41 mouse cellular contexts compared by ENCODE assay signal in the genomic region with DNA sequence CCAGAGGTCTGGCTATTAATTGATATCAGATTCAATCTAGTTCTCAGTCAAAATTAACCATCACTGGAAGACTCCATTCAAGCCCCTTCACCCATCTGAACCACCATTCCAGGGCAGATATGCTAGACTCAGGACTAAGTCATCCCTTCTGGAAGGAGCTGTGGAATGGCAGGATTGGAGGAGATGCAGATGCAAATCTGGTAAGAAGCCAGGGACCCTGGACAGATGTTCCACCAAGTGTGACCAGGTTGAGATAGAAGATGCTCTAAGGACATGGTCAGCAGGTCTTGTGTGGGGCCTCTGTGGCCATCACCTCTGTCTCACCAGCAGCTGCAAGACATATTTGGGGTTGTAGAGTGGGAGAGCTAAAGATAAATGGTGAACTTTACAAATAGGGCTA. TPM values are rescaled to one million over a fixed set of nuclear protein-coding genes. Genes with fewer than 3 reads are reported as not detected.
"Had no signal": no experiment of that assay in that cellular context is flagged by ENCODE, and none has a peak within 500 bp of the region (broad histone marks: within the 10 kb centered on the region; RNA-seq: fewer than 3 reads in every experiment).

No protein-coding gene starts in this region.

- H3K9me3 ChIP-seq: limb, embryonic 10.5 days; limb, embryonic 12.5 days; limb, embryonic 13.5 days; limb, embryonic 15.5 days; liver, embryonic 12.5 days; liver, embryonic 13.5 days; liver, embryonic 15.5 days; lung, embryonic 15.5 days; megakaryocyte, embryonic 14.5 days; midbrain, embryonic 10.5 days; midbrain, embryonic 12.5 days; midbrain, embryonic 13.5 days; midbrain, embryonic 15.5 days; neural tube, embryonic 12.5 days; neural tube, embryonic 13.5 days had no signal

- H3K27me3 ChIP-seq: limb, embryonic 13.5 days; limb, embryonic 15.5 days; liver, embryonic 12.5 days; liver, embryonic 13.5 days; liver, embryonic 15.5 days; lung, embryonic 15.5 days; midbrain, embryonic 12.5 days; midbrain, embryonic 13.5 days; midbrain, embryonic 15.5 days; neural tube, embryonic 12.5 days; neural tube, embryonic 13.5 days had no signal

- H3K9ac ChIP-seq: limb, embryonic 12.5 days; limb, embryonic 13.5 days; limb, embryonic 15.5 days; liver, embryonic 12.5 days; liver, embryonic 13.5 days; liver, embryonic 14.5 days; liver, embryonic 15.5 days; liver, postnatal 0 days; lung, embryonic 14.5 days; lung, embryonic 15.5 days; midbrain, embryonic 12.5 days; midbrain, embryonic 13.5 days; midbrain, embryonic 15.5 days; neural tube, embryonic 12.5 days; neural tube, embryonic 13.5 days had no signal

- H3K4me2 ChIP-seq: limb, embryonic 12.5 days; limb, embryonic 13.5 days; limb, embryonic 15.5 days; liver, embryonic 11.5 days; liver, embryonic 12.5 days; liver, embryonic 13.5 days; liver, embryonic 15.5 days; lung, embryonic 14.5 days; lung, embryonic 15.5 days; midbrain, embryonic 11.5 days; midbrain, embryonic 12.5 days; midbrain, embryonic 13.5 days; midbrain, embryonic 15.5 days; neural tube, embryonic 12.5 days; neural tube, embryonic 13.5 days had no signal

- H3K4me1 ChIP-seq: limb, embryonic 10.5 days; limb, embryonic 12.5 days; limb, embryonic 13.5 days; limb, embryonic 15.5 days; liver, embryonic 12.5 days; liver, embryonic 13.5 days; liver, embryonic 15.5 days; lung, embryonic 15.5 days; megakaryocyte, embryonic 14.5 days; midbrain, embryonic 10.5 days; midbrain, embryonic 13.5 days; midbrain, embryonic 15.5 days; neural tube, embryonic 12.5 days; neural tube, embryonic 13.5 days had no signal

- H3K36me3 ChIP-seq: limb, embryonic 10.5 days; limb, embryonic 12.5 days; limb, embryonic 13.5 days; limb, embryonic 15.5 days; liver, embryonic 12.5 days; liver, embryonic 13.5 days; liver, embryonic 15.5 days; lung, embryonic 15.5 days; midbrain, embryonic 10.5 days; midbrain, embryonic 12.5 days; midbrain, embryonic 13.5 days; midbrain, embryonic 15.5 days; neural tube, embryonic 12.5 days; neural tube, embryonic 13.5 days had no signal

- ATAC-seq: liver, embryonic 12.5 days; liver, postnatal 0 days; lung, postnatal 0 days; midbrain, embryonic 13.5 days; midbrain, embryonic 15.5 days; midbrain, embryonic 16.5 days had no signal

- DNase-seq: left cerebral cortex, postnatal 4 days; liver; liver, embryonic 13.5 days; liver, postnatal 0 days; lung, adult 18-20 months; lung, adult 2 months; lung, embryonic 14.5 days; lung, postnatal 10 days; lung, postnatal 14 days; lung, postnatal 36 days; lung, postnatal 4 days; midbrain, embryonic 14.5 days had no signal

- H3K4me3 ChIP-seq: limb, embryonic 10.5 days; limb, embryonic 12.5 days; limb, embryonic 13.5 days; limb, embryonic 15.5 days; liver, embryonic 12.5 days; liver, embryonic 13.5 days; liver, embryonic 15.5 days; lung, embryonic 15.5 days; megakaryocyte, embryonic 14.5 days; midbrain, embryonic 10.5 days; midbrain, embryonic 12.5 days; midbrain, embryonic 13.5 days; midbrain, embryonic 15.5 days; myocyte; neural tube, embryonic 12.5 days; neural tube, embryonic 13.5 days had no signal

- H3K27ac ChIP-seq: limb, embryonic 10.5 days; limb, embryonic 12.5 days; limb, embryonic 13.5 days; limb, embryonic 15.5 days; liver, embryonic 12.5 days; liver, embryonic 13.5 days; liver, embryonic 14.5 days; liver, embryonic 15.5 days; lung, embryonic 15.5 days; macrophage; midbrain, embryonic 10.5 days; midbrain, embryonic 12.5 days; midbrain, embryonic 13.5 days; midbrain, embryonic 15.5 days; neural tube, embryonic 12.5 days; neural tube, embryonic 13.5 days had no signal

RNA-seq across cellular contexts. Expression of gene Tmem114, which starts 30.0 kb away (rescaled TPM):
- total RNA-seq: liver, adult 2 months; megakaryocyte, adult 5-6 weeks; megakaryocyte-erythroid progenitor cell, adult 5-6 weeks; monocyte, adult 5-6 weeks had no signal
- polyA plus RNA-seq: limb, embryonic 11.5 days; limb, embryonic 12.5 days; limb, embryonic 15.5 days; liver, adult 2 months; liver, embryonic 11.5 days; liver, embryonic 12.5 days; liver, embryonic 13.5 days; liver, embryonic 15.5 days; liver, embryonic 16.5 days; liver, postnatal 0 days; lung, adult 2 months; lung, embryonic 14.5 days; lung, embryonic 15.5 days; lung, embryonic 16.5 days; lung, postnatal 0 days; macrophage; midbrain, embryonic 10.5 days; midbrain, embryonic 11.5 days; midbrain, embryonic 12.5 days; midbrain, embryonic 14.5 days; myocyte; neural tube, embryonic 11.5 days; neural tube, embryonic 12.5 days had no signal
